Mouse (Mus musculus) MEL (cell line): Measurements from ENCODE around the gene Kcnrg.

Source experiments
- CTCF ChIP-seq, 3 experiments: IDR thresholded peaks in 2 of 3; conservative IDR thresholded peaks in 1 of 3; 2 replicates each; pipeline ENCODE4 v1.5.1; 2011 to 2012; ENCODE audit warnings: low read length in 3 of 3, low read depth in 2 of 3, mild to moderate bottlenecking in 2 of 3, improper control_type of control experiment in 1 of 3, inconsistent platforms in 1 of 3, mixed read lengths in 1 of 3, moderate library complexity in 1 of 3; ENCODE audit not compliant: control insufficient read depth in 1 of 3, insufficient read depth in 1 of 3, poor library complexity in 1 of 3, severe bottlenecking in 1 of 3
- EP300 ChIP-seq, 2 experiments: IDR thresholded peaks; 2 replicates each; pipeline ENCODE4 v1.6.1; 2011; ENCODE audit warnings: improper control_type of control experiment in 2 of 2, low read length in 2 of 2, low read depth in 1 of 2, mild to moderate bottlenecking in 1 of 2
- GABPA ChIP-seq: IDR thresholded peaks from 2 replicates; pipeline ENCODE4 v1.6.1; 2012; ENCODE audit warnings: low read depth, mild to moderate bottlenecking, inconsistent platforms, low read length, improper control_type of control experiment, moderate library complexity
- GATA1 ChIP-seq: IDR thresholded peaks from 2 replicates; pipeline ENCODE4 v1.6.1; 2011; ENCODE audit warnings: low read depth, low read length, improper control_type of control experiment
- RAD21 ChIP-seq: IDR thresholded peaks from 2 replicates; pipeline ENCODE4 v1.6.1; 2011; ENCODE audit warnings: mild to moderate bottlenecking, low read depth, low read length, improper control_type of control experiment
- SIN3A ChIP-seq: IDR thresholded peaks from 2 replicates; pipeline ENCODE4 v1.6.1; 2012; ENCODE audit warnings: low read length, improper control_type of control experiment, inconsistent platforms

DNA sequence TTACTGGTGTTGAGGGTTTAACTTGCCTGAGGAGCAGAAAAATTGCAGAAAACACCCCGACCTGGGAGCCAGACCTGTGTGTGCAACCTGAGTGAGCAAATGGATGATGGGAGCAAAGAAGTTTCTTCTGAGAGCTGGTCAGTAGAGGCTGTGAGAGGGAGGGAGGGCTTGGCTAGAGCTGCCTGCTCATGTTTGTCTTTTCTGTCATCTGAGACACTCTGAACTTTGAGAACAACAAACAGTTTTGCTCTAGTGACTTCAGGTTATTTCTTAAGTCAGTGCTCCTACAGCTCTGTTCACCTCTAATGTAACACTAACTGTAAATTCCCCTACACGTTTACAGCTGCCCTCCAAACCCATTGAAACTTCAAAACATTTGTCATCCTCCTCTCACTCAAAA is 37.9 kb upstream of the Kcnrg start:
- TF ChIP-seq EP300 (IDR thresholded peaks at IDR 0.05; ENCODE audit: low read depth in 1 of 2, low read length in 2 of 2), result no peak
- no peak for TF ChIP-seq RAD21
- no peak for TF ChIP-seq SIN3A
- no peak for TF ChIP-seq GABPA
- no peak for TF ChIP-seq CTCF (IDR thresholded peaks at IDR 0.05 in 2 of 3, conservative IDR thresholded peaks at IDR 0.05 in 1 of 3; ENCODE audit: control insufficient read depth in 1 of 3, insufficient read depth in 1 of 3, low read depth in 2 of 3, low read length in 3 of 3, poor library complexity in 1 of 3, severe bottlenecking in 1 of 3)
- no peak for TF ChIP-seq GATA1
